Mouse (Mus musculus): ENCODE data around the gene Krtap19-2. TPM values are rescaled to one million over a fixed set of nuclear protein-coding genes. Genes with fewer than 3 reads are reported as not detected.

Krtap19-2 gene
- polyA plus RNA-seq, 1 experiment from 2014 or later: not detected

Other genes starting within 250 kb of the Krtap19-2 start
- not detected in 2 replicates for gene 2310079G19Rik, start 246.6 kb downstream of the Krtap19-2 start, polyA plus RNA-seq (2015; fragmentation: Nextera tagmentation; extraction: Ambion mirVana)
- not detected in 2 replicates for gene Krtap26-1, start 226.5 kb downstream of the Krtap19-2 start, polyA plus RNA-seq (2015; fragmentation: Nextera tagmentation; extraction: Ambion mirVana)
- gene Krtap27-1, start 202.6 kb downstream of the Krtap19-2 start, polyA plus RNA-seq (2015; fragmentation: Nextera tagmentation; extraction: Ambion mirVana): not detected in 2 replicates
- gene 2310061N02Rik, start 166.3 kb downstream of the Krtap19-2 start, polyA plus RNA-seq (2015; fragmentation: Nextera tagmentation; extraction: Ambion mirVana): not detected in 2 replicates
- not detected in 2 replicates for gene Krtap13-1, start 145.4 kb downstream of the Krtap19-2 start, polyA plus RNA-seq (2015; fragmentation: Nextera tagmentation; extraction: Ambion mirVana)
- gene Krtap13, start 122.6 kb downstream of the Krtap19-2 start, polyA plus RNA-seq (2015; fragmentation: Nextera tagmentation; extraction: Ambion mirVana): not detected in 2 replicates
- not detected in 2 replicates for gene 2310034C09Rik, start 115.4 kb downstream of the Krtap19-2 start, polyA plus RNA-seq (2015; fragmentation: Nextera tagmentation; extraction: Ambion mirVana)
- gene 2310057N15Rik, start 100.1 kb downstream of the Krtap19-2 start, polyA plus RNA-seq (2015; fragmentation: Nextera tagmentation; extraction: Ambion mirVana): not detected in 2 replicates
- gene Gm5965, start 96.4 kb downstream of the Krtap19-2 start, polyA plus RNA-seq (2015; fragmentation: Nextera tagmentation; extraction: Ambion mirVana): not detected in 2 replicates
- not detected in 2 replicates for gene Gm20741, start 62.0 kb downstream of the Krtap19-2 start, polyA plus RNA-seq (2015; fragmentation: Nextera tagmentation; extraction: Ambion mirVana)
- not detected in 2 replicates for gene Krtap15, start 54.1 kb downstream of the Krtap19-2 start, polyA plus RNA-seq (2015; fragmentation: Nextera tagmentation; extraction: Ambion mirVana)
- gene Krtap14, start 48.1 kb downstream of the Krtap19-2 start, polyA plus RNA-seq (2015; fragmentation: Nextera tagmentation; extraction: Ambion mirVana): not detected in 2 replicates
- gene Krtap19-1, start 4.9 kb downstream of the Krtap19-2 start, polyA plus RNA-seq (2015; fragmentation: Nextera tagmentation; extraction: Ambion mirVana): not detected in 2 replicates
- gene Krtap19-3, start 3.8 kb upstream of the Krtap19-2 start, polyA plus RNA-seq (2015; fragmentation: Nextera tagmentation; extraction: Ambion mirVana): not detected in 2 replicates
- not detected in 2 replicates for gene Krtap19-4, start 10.8 kb upstream of the Krtap19-2 start, polyA plus RNA-seq (2015; fragmentation: Nextera tagmentation; extraction: Ambion mirVana)
- gene Krtap19-5, start 22.2 kb upstream of the Krtap19-2 start, polyA plus RNA-seq (2015; fragmentation: Nextera tagmentation; extraction: Ambion mirVana): not detected in 2 replicates
- not detected in 2 replicates for gene Krtap19-9b, start 58.0 kb upstream of the Krtap19-2 start, polyA plus RNA-seq (2015; fragmentation: Nextera tagmentation; extraction: Ambion mirVana)
- gene Krtap16-3, start 88.6 kb upstream of the Krtap19-2 start, polyA plus RNA-seq (2015; fragmentation: Nextera tagmentation; extraction: Ambion mirVana): not detected in 2 replicates
- not detected in 2 replicates for gene Krtap22-2, start 136.5 kb upstream of the Krtap19-2 start, polyA plus RNA-seq (2015; fragmentation: Nextera tagmentation; extraction: Ambion mirVana)
- gene Gm10229, start 141.0 kb upstream of the Krtap19-2 start, polyA plus RNA-seq (2015; fragmentation: Nextera tagmentation; extraction: Ambion mirVana): not detected in 2 replicates
- gene Krtap6-1, start 157.4 kb upstream of the Krtap19-2 start, polyA plus RNA-seq (2015; fragmentation: Nextera tagmentation; extraction: Ambion mirVana): not detected in 2 replicates
- gene Gm10228, start 167.2 kb upstream of the Krtap19-2 start, polyA plus RNA-seq (2015; fragmentation: Nextera tagmentation; extraction: Ambion mirVana): not detected in 2 replicates
- gene Krtap6-5, start 173.6 kb upstream of the Krtap19-2 start, polyA plus RNA-seq (2015; fragmentation: Nextera tagmentation; extraction: Ambion mirVana): not detected in 2 replicates
- gene 1110025L11Rik, start 189.7 kb upstream of the Krtap19-2 start, polyA plus RNA-seq (2015; fragmentation: Nextera tagmentation; extraction: Ambion mirVana): not detected in 2 replicates
- gene Krtap6-3, start 209.7 kb upstream of the Krtap19-2 start, polyA plus RNA-seq (2015; fragmentation: Nextera tagmentation; extraction: Ambion mirVana): not detected in 2 replicates

All from midbrain, embryonic 15.5 days (tissue).